Mouse (Mus musculus) adrenal gland, adult 2 months (tissue): ENCODE measurements at regions not wholly inside any gene's neighbourhood (a gene's known extent, or its start where the extent isn't known, plus 50 kb on each side); places are given as distances from the start of the nearest gene placed in this dataset.

ENCODE experiments used
- DNase-seq: peaks from one replicate; pipeline ENCODE4 v3.0.0; 2021

- DNase-seq: no peak
Observed at GRCm38 (mm10) chr15:96880066-96880465, 175.7 kb downstream of the Slc38a4 start.

DNA sequence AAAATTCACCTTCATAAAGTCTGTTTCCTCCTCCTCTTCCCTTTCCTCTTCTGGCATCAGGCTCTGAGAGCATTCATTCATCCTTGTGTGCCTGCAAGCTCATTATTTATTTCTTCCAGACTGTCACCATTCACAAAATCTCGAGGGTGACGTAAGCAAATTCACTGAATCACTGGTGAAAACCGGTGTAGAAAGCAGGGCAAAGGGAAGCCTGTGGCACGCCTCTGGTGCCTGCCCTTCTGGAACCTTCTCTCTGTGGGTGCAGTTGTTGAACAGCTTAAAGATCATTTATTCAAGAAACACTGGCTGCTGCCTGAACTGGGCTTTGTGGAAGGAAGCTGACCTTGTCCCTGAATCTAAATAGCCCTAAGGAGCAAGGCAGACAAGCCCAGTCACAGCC, 177.0 kb downstream of the Slc38a4 start:
- peak; percentile 65 for DNase-seq

GRCm38 (mm10) chr15:96877931-96878330, 177.8 kb downstream of the Slc38a4 start:
- no peak for DNase-seq

DNA sequence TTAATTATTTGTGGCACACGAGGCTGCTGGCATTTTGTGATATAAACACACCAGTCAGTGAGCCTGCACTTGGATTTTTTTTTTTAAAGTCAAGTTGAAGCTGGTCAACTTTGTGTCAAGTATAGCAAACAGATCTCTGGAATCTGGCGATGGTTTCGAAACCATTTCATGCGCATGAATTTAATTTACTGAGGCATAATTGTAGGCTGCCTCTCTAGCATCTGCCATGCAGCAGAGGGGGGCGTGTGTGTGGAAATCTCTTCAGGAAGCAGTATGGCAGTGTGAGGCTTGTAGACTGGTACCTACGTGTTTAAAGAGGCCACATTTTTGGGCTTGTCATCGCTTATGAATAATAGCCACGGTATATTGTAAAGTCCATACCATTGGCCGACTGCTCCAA, 177.7 kb upstream of the Slc38a2 start:
- no peak for DNase-seq

GRCm38 (mm10) chr15:96874145-96874544, 174.6 kb upstream of the Slc38a2 start:
- no peak for DNase-seq

GRCm38 (mm10) chr15:96873562-96873961, 174.0 kb upstream of the Slc38a2 start:
- no peak for DNase-seq

DNA sequence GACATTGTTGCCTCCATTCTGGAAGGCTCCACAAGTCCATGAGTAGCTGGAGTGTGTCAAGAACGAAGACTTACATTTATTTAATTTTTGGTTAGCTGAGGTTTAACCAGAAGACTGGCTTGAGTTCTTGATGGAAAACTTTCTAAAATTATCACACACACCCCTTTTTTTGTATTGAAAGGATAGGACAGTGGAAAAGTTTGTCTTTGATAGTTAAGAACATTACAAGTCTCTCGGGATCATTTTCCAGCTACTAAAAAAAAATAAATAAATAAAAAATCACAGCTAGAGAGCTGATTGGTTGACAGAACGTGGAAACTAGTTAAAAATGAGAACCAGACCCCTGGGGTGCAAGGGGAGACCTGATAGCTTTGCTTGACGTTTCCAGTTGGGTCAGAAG, 173.6 kb upstream of the Slc38a2 start:
- DNase-seq: no peak

DNA sequence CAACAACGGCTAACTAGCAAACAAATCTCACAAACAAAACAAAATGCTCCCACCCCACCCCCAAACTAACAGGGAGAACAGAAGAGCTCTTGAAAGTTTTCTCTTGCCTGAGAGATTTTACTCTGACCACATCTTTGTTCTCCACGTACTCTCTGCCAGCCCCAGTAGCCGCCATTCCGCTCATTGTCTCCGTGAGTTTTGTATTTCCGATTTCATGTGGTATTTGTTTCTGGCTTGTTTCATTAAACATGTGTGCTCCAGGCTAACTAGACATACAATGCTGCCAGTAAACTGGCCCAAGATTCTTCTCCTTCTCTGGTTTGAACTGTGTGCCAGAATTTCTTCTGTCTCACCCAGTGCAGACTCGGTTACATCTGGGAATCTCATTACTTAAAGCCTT, 168.2 kb upstream of the Slc38a2 start:
- no peak for DNase-seq

DNA sequence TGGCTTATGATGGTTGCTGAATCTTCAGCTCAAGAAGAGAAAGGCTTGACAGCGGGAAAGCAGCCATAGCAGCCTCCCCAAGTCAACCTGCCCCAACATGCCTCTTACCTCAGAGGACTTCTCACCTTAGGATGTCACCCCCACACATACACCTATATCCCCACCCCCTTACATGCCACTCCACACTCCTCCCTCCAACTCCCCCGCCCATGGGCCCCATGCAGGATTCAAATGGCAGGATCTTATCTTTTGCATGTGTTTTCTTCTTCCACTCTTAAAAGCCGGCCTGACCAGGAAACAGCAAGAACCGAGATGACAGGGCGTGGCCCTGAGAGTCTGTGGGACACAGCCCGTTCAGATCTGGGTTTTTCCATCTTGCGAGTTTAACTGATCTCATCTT, 166.4 kb upstream of the Slc38a2 start:
- no peak for DNase-seq

- DNase-seq: no peak
Observed at GRCm38 (mm10) chr15:96857709-96858108, 158.2 kb upstream of the Slc38a2 start.

DNA sequence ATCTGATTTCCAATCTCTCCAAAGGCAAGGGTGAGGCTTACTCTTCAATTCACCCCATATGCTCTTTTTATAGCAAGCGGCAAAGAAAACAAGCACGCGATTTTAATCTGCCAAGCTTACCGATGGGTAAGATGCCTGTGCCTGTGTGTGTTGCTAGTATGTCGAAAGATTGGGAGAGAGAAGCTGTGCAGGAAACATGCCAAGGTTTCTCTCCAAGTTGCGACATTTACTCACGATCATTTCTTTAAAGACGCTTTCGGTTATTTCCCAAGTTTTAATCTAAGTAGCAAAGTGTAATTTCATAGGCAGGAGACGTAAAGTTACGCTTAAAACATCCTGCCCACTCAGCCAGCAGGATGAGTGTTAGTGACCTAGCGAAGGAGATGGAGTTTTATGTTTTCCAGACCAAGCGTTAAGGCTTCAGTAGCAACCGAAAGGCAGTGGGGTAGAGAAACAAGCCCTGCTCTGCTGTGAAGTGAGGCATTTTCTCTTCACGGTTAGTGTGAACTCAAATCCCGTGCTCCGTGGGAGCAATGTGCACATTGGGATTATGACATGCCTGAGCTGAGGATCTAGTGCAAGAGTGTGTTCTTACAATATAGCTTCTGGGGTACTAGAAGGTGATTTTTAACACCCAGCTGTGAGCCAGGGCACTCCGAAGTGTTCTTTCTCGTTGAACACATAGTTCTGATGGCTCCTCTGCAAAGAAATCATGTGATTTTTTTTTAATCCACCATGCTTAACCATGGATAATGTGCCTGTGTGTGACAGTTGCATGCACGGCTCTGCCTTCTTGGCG, 152.6 kb upstream of the Slc38a2 start:
- no peak for DNase-seq

DNA sequence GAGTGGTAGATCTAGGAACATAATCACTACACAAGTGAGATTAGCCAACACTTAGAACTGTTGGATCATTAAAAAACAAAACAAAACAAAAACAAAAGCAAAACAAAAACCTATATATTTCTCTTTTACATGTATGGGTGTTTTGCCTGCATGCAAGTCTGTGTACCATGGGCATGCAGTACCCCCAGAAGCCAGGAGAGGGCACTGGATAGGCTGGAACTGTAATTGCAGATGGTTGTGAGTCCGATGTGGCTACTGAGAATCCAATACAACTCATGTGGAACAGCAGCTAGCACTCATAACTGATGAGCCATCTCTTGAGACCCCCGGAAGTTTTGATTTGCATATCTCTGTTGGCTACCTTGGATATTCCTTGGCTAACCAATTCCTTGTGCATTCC, 148.6 kb upstream of the Slc38a2 start:
- no peak for DNase-seq

DNA sequence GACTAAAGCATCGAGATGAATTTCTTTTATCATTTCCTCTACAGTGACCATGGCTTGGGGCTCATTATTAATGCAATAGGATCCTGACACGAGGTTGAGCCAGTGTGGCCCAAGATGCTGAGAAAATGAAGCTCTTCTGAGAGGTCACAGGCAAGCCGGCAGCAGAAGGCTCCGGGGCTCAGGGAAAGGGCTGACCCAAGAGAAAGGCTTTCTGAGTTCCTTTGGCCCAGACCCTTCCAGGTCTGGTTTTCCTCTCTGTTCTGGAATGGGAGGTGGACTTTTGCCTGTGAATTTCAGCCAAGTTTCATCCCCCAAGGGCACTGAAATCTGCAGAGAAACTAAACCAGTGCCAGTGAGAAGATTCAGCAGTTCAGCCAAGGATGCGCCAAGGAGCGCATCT, 145.7 kb upstream of the Slc38a2 start:
- no peak for DNase-seq

GRCm38 (mm10) chr15:96844290-96844689, 144.8 kb upstream of the Slc38a2 start:
- no peak for DNase-seq

- no peak for DNase-seq
Observed at GRCm38 (mm10) chr15:96843589-96843988, 144.1 kb upstream of the Slc38a2 start.

- no peak for DNase-seq
Observed at GRCm38 (mm10) chr15:96842881-96843280, 143.4 kb upstream of the Slc38a2 start.

GRCm38 (mm10) chr15:96836670-96837069, 137.1 kb upstream of the Slc38a2 start:
- no peak for DNase-seq

- no peak for DNase-seq
Observed at GRCm38 (mm10) chr15:96834862-96835261, 135.3 kb upstream of the Slc38a2 start.

DNA sequence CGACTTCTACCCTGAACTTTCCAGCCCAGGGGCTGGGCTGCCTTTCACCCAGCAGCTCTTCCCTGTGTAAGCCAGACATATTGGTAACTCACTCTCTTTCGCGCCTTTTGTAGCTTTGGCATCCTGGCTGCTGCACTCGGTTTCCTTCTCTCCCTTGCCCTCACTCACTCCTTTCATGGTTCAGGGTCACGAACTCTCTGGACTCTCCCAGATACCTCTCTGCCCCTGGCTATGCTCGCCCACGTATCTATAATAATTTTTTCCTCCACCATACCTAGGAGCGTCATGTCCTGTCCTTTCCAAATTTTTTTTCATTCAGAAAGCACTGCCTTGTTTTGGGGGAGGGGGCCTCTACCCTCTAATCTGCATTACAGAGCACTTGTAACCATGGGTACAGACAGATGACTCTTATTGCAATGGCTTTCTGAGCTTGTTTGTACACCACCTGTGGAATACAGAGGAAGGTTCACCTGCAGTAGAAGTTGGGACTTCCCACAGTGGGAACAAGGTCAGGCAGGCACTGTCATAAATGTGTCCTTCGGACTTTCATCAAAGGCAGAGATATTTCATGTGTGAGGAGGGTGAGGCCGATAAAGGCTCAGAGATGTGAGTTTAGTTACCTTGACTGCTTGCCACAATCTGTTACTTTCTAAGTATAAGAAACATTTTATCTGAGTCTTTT, 134.8 kb upstream of the Slc38a2 start:
- DNase-seq: peak; percentile 14

GRCm38 (mm10) chr15:96832389-96832788, 132.9 kb upstream of the Slc38a2 start:
- DNase-seq: no peak

GRCm38 (mm10) chr15:96831256-96831655, 131.7 kb upstream of the Slc38a2 start:
- no peak for DNase-seq

GRCm38 (mm10) chr15:96830578-96830977, 131.0 kb upstream of the Slc38a2 start:
- peak; percentile 41 for DNase-seq

DNA sequence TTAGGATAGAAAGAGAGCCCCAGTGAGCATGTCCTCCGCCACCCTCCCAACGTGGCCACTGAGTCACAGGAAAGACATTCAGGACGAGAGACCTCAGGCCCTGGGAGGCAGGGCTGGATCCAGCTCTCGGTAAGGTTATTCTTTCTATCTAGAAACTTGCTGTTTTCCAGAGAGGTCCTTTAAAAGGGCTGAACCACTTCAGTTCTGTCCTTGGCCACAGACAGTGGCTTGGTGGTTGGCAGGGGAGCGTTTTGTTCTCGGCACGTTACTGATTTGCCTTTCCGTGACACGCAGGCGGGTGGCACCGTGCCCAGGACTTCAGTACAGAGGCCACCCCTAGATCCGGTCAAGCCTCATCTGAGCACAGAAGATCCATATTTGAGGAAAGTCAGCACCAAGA, 130.4 kb upstream of the Slc38a2 start:
- DNase-seq: peak; percentile 85

DNA sequence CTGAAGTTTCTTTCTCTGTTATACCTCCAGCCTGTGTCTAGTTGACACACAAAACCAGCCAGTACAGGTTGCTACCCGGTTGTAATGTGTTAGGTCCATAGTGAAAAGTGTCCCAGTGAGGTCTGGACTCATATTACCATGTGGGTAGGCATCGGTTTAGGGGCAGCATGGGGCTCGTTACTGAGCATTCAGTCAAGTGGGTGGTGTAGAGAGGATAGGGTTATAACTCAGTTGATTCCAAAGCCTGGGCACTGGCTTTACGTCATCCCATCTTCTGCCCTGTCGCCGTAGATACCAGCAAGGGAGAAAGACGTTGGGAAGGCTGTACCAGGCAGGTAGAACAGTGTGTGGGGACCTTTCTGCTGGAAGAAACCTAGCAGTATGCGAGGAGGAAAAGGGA, 129.2 kb upstream of the Slc38a2 start:
- no peak for DNase-seq
